Mouse (Mus musculus) monocyte, adult 5-6 weeks (primary cell): ENCODE measurements around the gene Rnf185. TPM values are rescaled to one million over a fixed set of nuclear protein-coding genes. Genes with fewer than 3 reads are reported as not detected.

Experiments
- ATAC-seq: fragments of 153-309, 156-312 bp; replicated peaks from 2 replicates; pipeline ENCODE4 v1.8.0; 2017; ENCODE audit warnings: mild to moderate bottlenecking; ENCODE audit not compliant: low TSS enrichment, insufficient number of reproducible peaks, severe bottlenecking, poor library complexity, low FRiP score
- total RNA-seq: library from RNA; stranded (forward); fragments of 200-1000, 200-491, 200-594 nt; gene quantifications from 3 replicates; pipeline ENCODE4 v1.2.3, GENCODE M21; 2017

Rnf185 gene
- total RNA-seq, 1 experiment from 2014 or later, result 14.4 TPM

- ATAC-seq, result no peak
Observed at GRCm38 (mm10) chr11:3453467-3453866, 1.3 kb upstream of the Rnf185 start.

GRCm38 (mm10) chr11:3452769-3453168 lies 606 bp upstream of the Rnf185 start:
- no peak for ATAC-seq

GRCm38 (mm10) chr11:3451701-3452163 lies 431 bp downstream of the Rnf185 start:
- peak; percentile 32 for ATAC-seq

GRCm38 (mm10) chr11:3444875-3445274 lies 7.3 kb downstream of the Rnf185 start:
- ATAC-seq, result no peak

- no peak for ATAC-seq
Observed at GRCm38 (mm10) chr11:3443091-3443490, 9.1 kb downstream of the Rnf185 start.

- no peak for ATAC-seq
Observed at GRCm38 (mm10) chr11:3442677-3443076, 9.5 kb downstream of the Rnf185 start.

- ATAC-seq, result no peak
Observed at GRCm38 (mm10) chr11:3441696-3442443, 10.3 kb downstream of the Rnf185 start.

GRCm38 (mm10) chr11:3437621-3438020 lies 14.5 kb downstream of the Rnf185 start:
- ATAC-seq, result no peak

GRCm38 (mm10) chr11:3433809-3434208 lies 18.4 kb downstream of the Rnf185 start:
- no peak for ATAC-seq

GRCm38 (mm10) chr11:3431976-3432603 lies 20.1 kb downstream of the Rnf185 start:
- no peak for ATAC-seq

- peak; percentile 50; the same call in 1 of the 2 replicates for ATAC-seq
Observed at GRCm38 (mm10) chr11:3431515-3431914, 20.6 kb downstream of the Rnf185 start.

- ATAC-seq, result no peak
Observed at GRCm38 (mm10) chr11:3428632-3429031, 23.5 kb downstream of the Rnf185 start.

GRCm38 (mm10) chr11:3427697-3428230 lies 24.4 kb downstream of the Rnf185 start:
- ATAC-seq, result no peak

- no peak for ATAC-seq
Observed at GRCm38 (mm10) chr11:3422242-3422641, 29.9 kb downstream of the Rnf185 start.

GRCm38 (mm10) chr11:3418741-3419140 lies 33.4 kb downstream of the Rnf185 start:
- ATAC-seq, result no peak

- no peak for ATAC-seq
Observed at GRCm38 (mm10) chr11:3417795-3418194, 34.4 kb downstream of the Rnf185 start.

GRCm38 (mm10) chr11:3416399-3416798 lies 35.8 kb downstream of the Rnf185 start:
- ATAC-seq, result no peak

GRCm38 (mm10) chr11:3412111-3412510 lies 40.1 kb downstream of the Rnf185 start:
- no peak for ATAC-seq

GRCm38 (mm10) chr11:3408997-3409732 lies 43.0 kb downstream of the Rnf185 start, which contains the start of gene Limk2:
Limk2 (minus strand) TSS chr11:3409189.
- peak; percentile 78 for ATAC-seq
